Mouse (Mus musculus) MEL (cell line): ENCODE results near the gene Ripor2. TPM values are rescaled to one million over a fixed set of nuclear protein-coding genes. Genes with fewer than 3 reads are reported as not detected.
A peak's percentile ranks its signal among the peaks of the same experiment; 100 is the strongest.

Source experiments
- DNase-seq: peaks from one replicate; pipeline ENCODE4 v3.0.0; 2011; ENCODE audit warnings: low read depth, low spot score
- H3K27ac ChIP-seq: 2 replicates; pipeline ENCODE4 v1.5.1; 2012; ENCODE audit warnings: low read depth, mild to moderate bottlenecking, control low read depth, low read length, moderate library complexity; ENCODE audit not compliant: control insufficient read depth
- H3K27me3 ChIP-seq, 2 experiments: fragments of 150-350 bp in 1 of 2; sonication (generic) in 1 of 2; 2 replicates each; pipeline ENCODE4 v1.6.1; 2012; ENCODE audit warnings: low read length in 2 of 2, mild to moderate bottlenecking in 2 of 2, improper control_type of control experiment in 1 of 2, moderate library complexity in 1 of 2; ENCODE audit not compliant: insufficient read depth in 2 of 2, control insufficient read depth in 1 of 2
- H3K36me3 ChIP-seq, 2 experiments: 2 replicates each; pipeline ENCODE4 v1.6.1; 2012 to 2014; ENCODE audit warnings: low read length in 2 of 2, improper control_type of control experiment in 1 of 2, inconsistent platforms in 1 of 2, mild to moderate bottlenecking in 1 of 2; ENCODE audit not compliant: insufficient read depth in 2 of 2, control insufficient read depth in 1 of 2
- H3K4me1 ChIP-seq, 2 experiments: fragments of 150-350 bp in 1 of 2; sonication (generic) in 1 of 2; 2 replicates each; pipeline ENCODE4 v1.6.1; 2012; ENCODE audit warnings: low read length in 2 of 2, improper control_type of control experiment in 1 of 2, mild to moderate bottlenecking in 1 of 2; ENCODE audit not compliant: insufficient read depth in 2 of 2, control insufficient read depth in 1 of 2
- H3K4me3 ChIP-seq, 2 experiments: fragments of 150-350 bp in 1 of 2; sonication (generic) in 1 of 2; 2 replicates each; pipeline ENCODE4 v1.5.1; 2012; ENCODE audit warnings: low read depth in 2 of 2, low read length in 2 of 2, mild to moderate bottlenecking in 2 of 2, moderate library complexity in 2 of 2, control low read depth in 1 of 2, improper control_type of control experiment in 1 of 2; ENCODE audit not compliant: control insufficient read depth in 1 of 2, insufficient read depth in 1 of 2
- H3K79me2 ChIP-seq: 2 replicates; pipeline ENCODE4 v1.6.1; 2012; ENCODE audit warnings: mild to moderate bottlenecking, low read length, moderate library complexity; ENCODE audit not compliant: control insufficient read depth, poor library complexity, insufficient read depth
- H3K9ac ChIP-seq: 2 replicates; pipeline ENCODE4 v1.6.1; 2012; ENCODE audit warnings: low read depth, mild to moderate bottlenecking, control low read depth, low read length, moderate library complexity; ENCODE audit not compliant: control insufficient read depth, poor library complexity, severe bottlenecking
- H3K9me3 ChIP-seq: fragments of 150-350 bp; sonication (generic); replicated peaks from 2 replicates; pipeline ENCODE4 v1.6.1; 2012; ENCODE audit warnings: mild to moderate bottlenecking, low read length, improper control_type of control experiment, moderate library complexity; ENCODE audit not compliant: insufficient read depth
- BHLHE40 ChIP-seq: IDR thresholded peaks from 2 replicates; pipeline ENCODE4 v1.6.1; 2012; ENCODE audit warnings: low read depth, mild to moderate bottlenecking, inconsistent platforms, low read length, improper control_type of control experiment, borderline replicate concordance
- CHD1 ChIP-seq: IDR thresholded peaks from 2 replicates; pipeline ENCODE4 v1.6.1; 2012; ENCODE audit warnings: low read depth, mild to moderate bottlenecking, inconsistent platforms, low read length, improper control_type of control experiment
- CHD2 ChIP-seq: IDR thresholded peaks from 2 replicates; pipeline ENCODE4 v1.6.1; 2011; ENCODE audit warnings: low read length, improper control_type of control experiment
- EP300 ChIP-seq, 2 experiments: IDR thresholded peaks; 2 replicates each; pipeline ENCODE4 v1.6.1; 2011; ENCODE audit warnings: improper control_type of control experiment in 2 of 2, low read length in 2 of 2, low read depth in 1 of 2, mild to moderate bottlenecking in 1 of 2
- ETS1 ChIP-seq: IDR thresholded peaks from 2 replicates; pipeline ENCODE4 v1.6.1; 2012; ENCODE audit warnings: low read depth, mild to moderate bottlenecking, inconsistent platforms, low read length, improper control_type of control experiment, moderate library complexity
- GABPA ChIP-seq: IDR thresholded peaks from 2 replicates; pipeline ENCODE4 v1.6.1; 2012; ENCODE audit warnings: low read depth, mild to moderate bottlenecking, inconsistent platforms, low read length, improper control_type of control experiment, moderate library complexity
- GATA1 ChIP-seq: IDR thresholded peaks from 2 replicates; pipeline ENCODE4 v1.6.1; 2011; ENCODE audit warnings: low read depth, low read length, improper control_type of control experiment
- HCFC1 ChIP-seq: IDR thresholded peaks from 2 replicates; pipeline ENCODE4 v1.6.1; 2012; ENCODE audit warnings: low read depth, mild to moderate bottlenecking, inconsistent platforms, low read length, improper control_type of control experiment, moderate library complexity
- JUND ChIP-seq: IDR thresholded peaks from 2 replicates; pipeline ENCODE4 v1.6.1; 2011; ENCODE audit warnings: low read depth, mild to moderate bottlenecking, improper control_type of control experiment, low read length
- MAFK ChIP-seq: IDR thresholded peaks from 2 replicates; pipeline ENCODE4 v1.6.1; 2011; ENCODE audit warnings: low read depth, mild to moderate bottlenecking, low read length, improper control_type of control experiment, borderline replicate concordance
- MAX ChIP-seq: IDR thresholded peaks from 2 replicates; pipeline ENCODE4 v1.6.1; 2011; ENCODE audit warnings: low read length, improper control_type of control experiment
- MAZ ChIP-seq: IDR thresholded peaks from 2 replicates; pipeline ENCODE4 v1.6.1; 2012; ENCODE audit warnings: low read depth, mild to moderate bottlenecking, inconsistent platforms, low read length, improper control_type of control experiment
- MEF2A ChIP-seq: IDR thresholded peaks from 2 replicates; pipeline ENCODE4 v1.6.1; 2014; ENCODE audit warnings: low read depth, mild to moderate bottlenecking, inconsistent platforms, low read length, improper control_type of control experiment; ENCODE audit not compliant: poor library complexity, insufficient replicate concordance, severe bottlenecking; ENCODE audit errors: extremely low read depth
- MXI1 ChIP-seq: IDR thresholded peaks from 2 replicates; pipeline ENCODE4 v1.6.1; 2011; ENCODE audit warnings: mild to moderate bottlenecking, low read depth, low read length, improper control_type of control experiment
- MYB ChIP-seq: IDR thresholded peaks from 2 replicates; pipeline ENCODE4 v1.6.1; 2011; ENCODE audit warnings: mild to moderate bottlenecking, low read depth, low read length, improper control_type of control experiment
- MYC ChIP-seq: IDR thresholded peaks from 2 replicates; pipeline ENCODE4 v1.6.1; 2011; ENCODE audit warnings: low read depth, mild to moderate bottlenecking, low read length, improper control_type of control experiment, moderate library complexity
- POLR2A ChIP-seq, 2 experiments: IDR thresholded peaks; 2 replicates each; pipeline ENCODE4 v1.6.1; 2011 to 2012; ENCODE audit warnings: low read length in 2 of 2, mild to moderate bottlenecking in 2 of 2, control low read depth in 1 of 2, improper control_type of control experiment in 1 of 2, low read depth in 1 of 2, moderate library complexity in 1 of 2; ENCODE audit not compliant: control insufficient read depth in 1 of 2, insufficient read depth in 1 of 2, poor library complexity in 1 of 2
- POLR2AphosphoS2 ChIP-seq: IDR thresholded peaks from 2 replicates; pipeline ENCODE4 v1.6.1; 2011; ENCODE audit warnings: low read length, improper control_type of control experiment
- POLR2AphosphoS5 ChIP-seq: IDR thresholded peaks from 2 replicates; pipeline ENCODE4 v1.6.1; 2012; ENCODE audit warnings: low read depth, borderline replicate concordance, mild to moderate bottlenecking, inconsistent platforms, low read length, moderate library complexity, mixed read lengths
- RCOR1 ChIP-seq: IDR thresholded peaks from 2 replicates; pipeline ENCODE4 v1.6.1; 2012; ENCODE audit warnings: low read depth, mild to moderate bottlenecking, inconsistent platforms, low read length, improper control_type of control experiment
- SIN3A ChIP-seq: IDR thresholded peaks from 2 replicates; pipeline ENCODE4 v1.6.1; 2012; ENCODE audit warnings: low read length, improper control_type of control experiment, inconsistent platforms
- TAL1 ChIP-seq: IDR thresholded peaks from 2 replicates; pipeline ENCODE4 v1.6.1; 2012; ENCODE audit warnings: mild to moderate bottlenecking, inconsistent platforms, low read length, moderate library complexity, mixed read lengths
- TCF12 ChIP-seq: IDR thresholded peaks from 2 replicates; pipeline ENCODE4 v1.6.1; 2014; ENCODE audit warnings: low read depth, mild to moderate bottlenecking, inconsistent platforms, low read length, improper control_type of control experiment, moderate library complexity
- UBTF ChIP-seq: IDR thresholded peaks from 2 replicates; pipeline ENCODE4 v1.6.1; 2012; ENCODE audit warnings: low read depth, mild to moderate bottlenecking, inconsistent platforms, low read length, improper control_type of control experiment, moderate library complexity, borderline replicate concordance; ENCODE audit not compliant: insufficient read depth
- ZKSCAN1 ChIP-seq: IDR thresholded peaks from 2 replicates; pipeline ENCODE4 v1.6.1; 2012; ENCODE audit warnings: low read depth, mild to moderate bottlenecking, inconsistent platforms, low read length, improper control_type of control experiment, moderate library complexity
- ZMIZ1 ChIP-seq: IDR thresholded peaks from 2 replicates; pipeline ENCODE4 v1.6.1; 2012; ENCODE audit warnings: low read depth, mild to moderate bottlenecking, inconsistent platforms, low read length, improper control_type of control experiment, moderate library complexity
- ZNF384 ChIP-seq: IDR thresholded peaks from 2 replicates; pipeline ENCODE4 v1.6.1; 2012; ENCODE audit warnings: low read depth, mild to moderate bottlenecking, inconsistent platforms, low read length, improper control_type of control experiment
- polyA plus RNA-seq, 2 experiments: library from polyadenylated mRNA; stranded (reverse) in 1 of 2; unstranded in 1 of 2; fragments of >175 nt in 1 of 2; fragments of >200 nt in 1 of 2; gene quantifications; 2 replicates each; pipeline versions ENCODE4 v1.2.1 to v1.2.4; 2012; ENCODE audit warnings: low replicate concordance in 2 of 2, low read depth in 1 of 2; ENCODE audit not compliant: insufficient read length in 2 of 2, insufficient read depth in 1 of 2, missing spikeins in 1 of 2
- total RNA-seq: library from RNA; depleted of rRNA; stranded (reverse); fragments of 300-350 nt; gene quantifications from 2 replicates; pipeline ENCODE4 v1.2.3, GENCODE M21; 2012

Gene Ripor2
- total and polyA plus RNA-seq, 3 experiments = 13.5 to 18.5 TPM; not detected in 1

GRCm38 (mm10) chr13:24575126-24575525 is 6.9 kb upstream of the Ripor2 start:
- Histone ChIP-seq H3K79me2 (peaks cover 5% of the 10 kb centered on the region; the same call in 1 of the 2 replicates), H3K9me3 (no peaks in the 10 kb centered on the region), H3K27ac (no peak overlapping the region), H3K9ac (no peak overlapping the region), H3K27me3 (no peaks in the 10 kb centered on the region), H3K4me3 (no peak overlapping the region), H3K36me3 (peaks cover 0 to 22% of the 10 kb centered on the region in 2 experiments), H3K4me1 (peaks cover 5 to 23% of the 10 kb centered on the region in 2 experiments)
- DNase-seq = no peak
- no peak for TF ChIP-seq UBTF
- TF ChIP-seq MAFK = no peak
- TF ChIP-seq CHD2 = no peak
- no peak for TF ChIP-seq JUND
- no peak for TF ChIP-seq ETS1
- no peak for TF ChIP-seq ZNF384
- TF ChIP-seq GABPA = no peak
- no peak for TF ChIP-seq MAX
- TF ChIP-seq MYB = no peak
- TF ChIP-seq POLR2AphosphoS5 = no peak

DNA sequence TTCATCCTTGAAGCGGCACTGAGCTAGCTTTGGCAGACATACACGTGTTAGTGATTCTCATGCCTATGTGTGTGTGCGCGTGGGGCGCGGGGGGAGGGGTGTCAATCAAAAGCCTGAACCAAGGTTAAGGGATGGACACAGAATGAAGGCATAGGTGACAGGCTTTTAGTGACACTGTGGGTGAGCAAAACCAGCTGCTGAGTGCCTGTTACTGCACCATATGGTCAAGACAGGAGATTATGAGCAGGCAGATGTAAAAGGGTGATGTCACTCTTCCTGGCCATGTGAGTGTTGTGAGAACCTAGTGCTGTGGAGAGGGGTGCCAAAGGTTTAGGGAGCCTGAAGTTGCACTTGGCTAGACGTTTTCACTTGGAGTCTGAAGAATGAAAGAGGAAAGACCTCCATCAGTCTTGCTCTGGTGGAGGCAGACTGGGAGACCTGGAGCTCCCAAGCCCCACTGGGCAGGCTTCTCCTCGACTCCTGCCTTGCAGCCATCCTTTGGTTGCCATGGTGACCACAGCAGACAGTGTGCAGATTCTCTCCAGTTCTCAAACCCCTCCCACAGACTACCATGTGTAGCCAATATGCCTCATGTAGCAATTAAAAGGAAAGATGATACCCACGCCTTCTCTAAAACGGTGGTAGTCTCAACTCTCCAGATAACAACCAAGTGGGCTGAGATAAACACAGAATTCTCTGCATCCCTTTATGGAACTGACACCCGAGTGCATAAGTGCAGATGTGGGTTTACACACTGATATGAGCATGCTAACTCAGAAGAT is 5.5 kb upstream of the Ripor2 start:
- H3K27me3 ChIP-seq = no peaks in the 10 kb centered on the region
- H3K36me3 ChIP-seq = peaks cover 0 to 22% of the 10 kb centered on the region in 2 experiments
- no peaks in the 10 kb centered on the region for H3K9me3 ChIP-seq
- no peak overlapping the region for H3K9ac ChIP-seq
- H3K4me3 ChIP-seq = no peak overlapping the region
- peak; percentile 88 for DNase-seq
- TF ChIP-seq SIN3A = peak; percentile 95
- TF ChIP-seq EP300 (IDR thresholded peaks at IDR 0.05; ENCODE audit: low read depth in 1 of 2, low read length in 2 of 2) = peak; percentile 79 to 88; a peak in 3 of 4 replicates
- TF ChIP-seq JUND = no peak
- TF ChIP-seq HCFC1 = no peak
- TF ChIP-seq POLR2AphosphoS5 = no peak
- peak; percentile 73; the same call in 1 of the 2 replicates for TF ChIP-seq MYC
- TF ChIP-seq MEF2A = 0 out of 2 replicates have a peak, but pooled peaks have one; percentile 59
- peak; percentile 81 for TF ChIP-seq TCF12
- TF ChIP-seq ZMIZ1 = no peak
- TF ChIP-seq ZKSCAN1 = no peak
- TF ChIP-seq GATA1 = peak; percentile 92
- TF ChIP-seq ETS1 = peak; percentile 82
- TF ChIP-seq POLR2A (IDR thresholded peaks at IDR 0.05; ENCODE audit: control insufficient read depth in 1 of 2, insufficient read depth in 1 of 2, low read depth in 1 of 2, low read length in 2 of 2, poor library complexity in 1 of 2) = no peak
- TF ChIP-seq BHLHE40 = no peak
- no peak for TF ChIP-seq MAZ
- TF ChIP-seq MYB = no peak
- peak; percentile 74; the same call in 1 of the 2 replicates for TF ChIP-seq RCOR1
- TF ChIP-seq MAX = peak; percentile 60; the same call in 1 of the 2 replicates
- no peak for TF ChIP-seq POLR2AphosphoS2
- no peak; the same call in none of the 2 replicates for TF ChIP-seq TAL1
- TF ChIP-seq CHD1 = no peak
- peak; percentile 93 for TF ChIP-seq MXI1
- TF ChIP-seq ZNF384 = no peak
- peak overlapping the region; percentile 13; the same call in 1 of the 2 replicates for H3K27ac ChIP-seq
- peaks cover 5 to 23% of the 10 kb centered on the region in 2 experiments for H3K4me1 ChIP-seq
- peaks cover 5% of the 10 kb centered on the region; the same call in 1 of the 2 replicates for H3K79me2 ChIP-seq
